Mouse (Mus musculus): ENCODE measurements at regions not wholly inside any gene's neighbourhood (a gene's known extent, or its start where the extent isn't known, plus 50 kb on each side); places are given as distances from the start of the nearest gene placed in this dataset.

GRCm38 (mm10) chr6:18674584-18675250 is 160.1 kb upstream of the Cttnbp2 start:
- DNase-seq, result no peak

- no peak for DNase-seq
These were observed 162.5 kb upstream of the Cttnbp2 start for GRCm38 (mm10) chr6:18677131-18677530.

- DNase-seq, result no peak
These were observed 166.1 kb upstream of the Cttnbp2 start for GRCm38 (mm10) chr6:18680712-18681111.

- DNase-seq, result peak in 1 of 2 experiments; percentile 5
These were observed 166.3 kb upstream of the Lsm8 start for GRCm38 (mm10) chr6:18682043-18682442.

- DNase-seq, result no peak
These were observed 159.6 kb upstream of the Lsm8 start for GRCm38 (mm10) chr6:18688652-18689348.

- DNase-seq, result no peak
These were observed 150.8 kb upstream of the Lsm8 start for GRCm38 (mm10) chr6:18697536-18697935.

GRCm38 (mm10) chr6:18698989-18699728 is 149.2 kb upstream of the Lsm8 start:
- DNase-seq, result peak in 1 of 2 experiments; percentile 20

- no peak for DNase-seq
These were observed 148.5 kb upstream of the Lsm8 start for GRCm38 (mm10) chr6:18699729-18700386.

GRCm38 (mm10) chr6:18710763-18711162 is 137.6 kb upstream of the Lsm8 start:
- DNase-seq, result no peak

GRCm38 (mm10) chr6:18748859-18749258 is 99.5 kb upstream of the Lsm8 start:
- DNase-seq, result no peak

GRCm38 (mm10) chr6:18764536-18764935 is 83.8 kb upstream of the Lsm8 start:
- no peak for DNase-seq

- no peak for DNase-seq
These were observed 53.0 kb upstream of the Lsm8 start for GRCm38 (mm10) chr6:18795390-18795789.

- DNase-seq, result no peak
These were observed 52.5 kb upstream of the Lsm8 start for GRCm38 (mm10) chr6:18795847-18796246.

- no peak for DNase-seq
These were observed 51.8 kb upstream of the Lsm8 start for GRCm38 (mm10) chr6:18796540-18796939.

Measured in lung, postnatal 4 days (tissue).